Mouse (Mus musculus) kidney, postnatal 4 days (tissue): ENCODE data around the gene Nat8f7.
A peak's percentile ranks its signal among the peaks of the same experiment; 100 is the strongest.
"Not testable (repeated sequence)": the region's sequence is repeated elsewhere in the genome, so short reads cannot be mapped to it uniquely, and the experiment has no call there.

ENCODE experiments used
- DNase-seq, 2 experiments: peaks; one replicate each; pipeline ENCODE4 v3.0.0; 2021; ENCODE audit warnings: mixed read lengths in 2 of 2

The Nat8f7 gene

GRCm38 (mm10) chr6:85713105-85713504 lies at the start of gene Nat8f7:
TSS of gene Nat8f7 (minus strand) at chr6:85713205.
- peak in 1 of 2 experiments; percentile 1 for DNase-seq

DNA sequence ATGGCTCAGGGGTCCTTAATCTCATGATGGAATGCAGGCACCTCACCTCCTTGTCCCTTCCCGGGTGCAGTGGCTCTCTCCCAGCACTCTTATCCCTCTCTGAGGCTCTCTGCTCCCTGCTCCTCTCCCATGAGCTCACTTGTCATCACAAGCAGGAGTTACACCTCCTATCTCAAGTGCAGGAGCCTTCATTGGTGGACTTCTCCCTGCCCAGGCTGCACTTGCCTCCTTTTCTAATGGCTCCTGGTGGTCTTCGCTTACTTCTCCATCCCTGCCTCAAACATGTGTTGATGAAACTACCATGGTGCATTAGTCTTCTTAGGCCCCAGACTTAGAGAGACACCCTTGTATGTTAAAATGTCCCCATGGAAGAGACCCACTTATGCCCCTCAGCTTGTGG lies 49.7 kb upstream of the Nat8f7 start:
- DNase-seq, result not testable (repeated sequence)

- DNase-seq, result not testable (repeated sequence)
Measured at GRCm38 (mm10) chr6:85755705-85756249, 42.8 kb upstream of the Nat8f7 start.

- not testable (repeated sequence) for DNase-seq
Measured at GRCm38 (mm10) chr6:85709607-85710006, 3.4 kb downstream of the Nat8f7 start.

DNA sequence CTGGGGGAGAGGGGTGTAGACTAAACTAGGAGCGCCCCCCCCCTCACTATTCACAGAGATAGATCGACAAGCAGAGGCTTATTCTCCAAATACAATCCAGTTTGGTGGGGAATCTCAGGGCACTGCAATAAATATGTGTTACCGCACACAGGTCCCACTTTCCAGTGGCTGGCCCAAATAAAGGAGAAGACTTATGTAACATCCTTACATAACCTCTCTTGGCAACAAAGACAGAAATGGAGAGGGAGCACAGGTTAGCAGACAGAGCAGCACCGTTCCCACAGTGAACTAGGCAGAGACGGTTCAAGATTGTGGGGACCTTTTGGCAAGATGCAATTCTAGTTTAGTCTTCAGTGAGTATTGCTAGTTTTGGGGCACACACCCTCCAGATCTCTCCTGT lies 3.8 kb downstream of the Nat8f7 start:
- DNase-seq, result not testable (repeated sequence)

- peak; percentile 1 to 3 for DNase-seq
Measured at GRCm38 (mm10) chr6:85701943-85702342, 11.1 kb downstream of the Nat8f7 start.
